Mouse (Mus musculus) liver, embryonic 14.5 days (tissue): ENCODE results near the gene Wdr46. TPM values are rescaled to one million over a fixed set of nuclear protein-coding genes. Genes with fewer than 3 reads are reported as not detected.

ENCODE experiments used
- ATAC-seq: fragments of 200-750 bp; cut with Nextera tagmentation; 2 replicates; pipeline ENCODE4 v1.8.0; 2017; ENCODE audit warnings: moderate number of reproducible peaks, mild to moderate bottlenecking, moderate library complexity; ENCODE audit not compliant: insufficient read depth
- DNase-seq, 3 experiments: peaks; one replicate each; pipeline ENCODE4 v3.0.0-alpha.2; 2012 to 2013; ENCODE audit warnings: low read depth in 3 of 3, low spot score in 3 of 3
- H3K27ac ChIP-seq: fragments of 300-500 bp; sonication (generic); 2 replicates; pipeline ENCODE4 v1.5.1; 2014; ENCODE audit warnings: moderate library complexity, mild to moderate bottlenecking, control low read depth, inconsistent platforms
- H3K27me3 ChIP-seq: fragments of 300-500 bp; sonication (generic); 2 replicates; pipeline ENCODE4 v1.6.1; 2014; ENCODE audit warnings: mild to moderate bottlenecking, low read length, moderate library complexity; ENCODE audit not compliant: control insufficient read depth, insufficient read depth
- H3K36me3 ChIP-seq: fragments of 300-500 bp; sonication (generic); replicated peaks from 2 replicates; pipeline ENCODE4 v1.6.1; 2014; ENCODE audit warnings: low read depth; ENCODE audit not compliant: control insufficient read depth, insufficient read depth
- H3K4me1 ChIP-seq, 2 experiments: fragments of 200-500 bp in 1 of 2; fragments of 300-500 bp in 1 of 2; sonication (generic) in 1 of 2; replicated peaks; 2 replicates each; pipeline ENCODE4 v1.6.1; 2012 to 2014; ENCODE audit warnings: antibody characterized with exemption in 1 of 2, inconsistent platforms in 1 of 2, low read length in 1 of 2; ENCODE audit not compliant: control insufficient read depth in 2 of 2, insufficient read depth in 2 of 2
- H3K4me2 ChIP-seq: fragments of 300-500 bp; sonication (generic); 2 replicates; pipeline ENCODE4 v1.6.1; 2014; ENCODE audit warnings: low read depth, mild to moderate bottlenecking, control low read depth, moderate library complexity
- H3K4me3 ChIP-seq, 2 experiments: fragments of 200-500 bp in 1 of 2; fragments of 300-500 bp in 1 of 2; sonication (generic) in 1 of 2; 2 replicates each; pipeline ENCODE4 v1.5.1; 2012 to 2014; ENCODE audit warnings: low read depth in 2 of 2, low read length in 2 of 2, mild to moderate bottlenecking in 2 of 2, control low read depth in 1 of 2, inconsistent platforms in 1 of 2, moderate library complexity in 1 of 2; ENCODE audit not compliant: insufficient read depth in 1 of 2
- H3K9ac ChIP-seq: fragments of 300-500 bp; sonication (generic); replicated peaks from 2 replicates; pipeline ENCODE4 v1.6.1; 2014; ENCODE audit warnings: mild to moderate bottlenecking, control low read depth, moderate library complexity
- H3K9me3 ChIP-seq: fragments of 300-500 bp; sonication (generic); 2 replicates; pipeline ENCODE4 v1.6.1; 2016; ENCODE audit warnings: low read length, mixed read lengths; ENCODE audit not compliant: control insufficient read depth
- CTCF ChIP-seq: IDR thresholded peaks from 2 replicates; pipeline ENCODE4 v1.5.1; 2016; ENCODE audit warnings: antibody characterized with exemption, low read depth, control low read depth
- EP300 ChIP-seq: IDR thresholded peaks from 2 replicates; pipeline ENCODE4 v1.6.1; 2016; ENCODE audit warnings: antibody characterized with exemption, low read depth
- WGBS: fragments of 180-500 bp; shearing (Covaris S2); extraction: QIAGEN DNeasy Blood & Tissue Kit; methylation state at CpG from one replicate; pipeline ENCODE4 v1.1.7; 2014; ENCODE audit not compliant: insufficient replicate concordance; 5-methylcytosine and 5-hydroxymethylcytosine counted together
- polyA plus RNA-seq, 2 experiments: library from polyadenylated mRNA; depleted of rRNA in 1 of 2; stranded (reverse) in 1 of 2; unstranded in 1 of 2; fragments of >200 nt; fragmentation: Nextera tagmentation in 1 of 2; extraction: Ambion mirVana in 1 of 2; gene quantifications; 2 replicates each; pipeline versions ENCODE4 v1.2.1 to v1.2.3; 2012 to 2014

Wdr46 gene
- polyA plus RNA-seq, 2 experiments = 8.0 to 18.9 TPM

DNA sequence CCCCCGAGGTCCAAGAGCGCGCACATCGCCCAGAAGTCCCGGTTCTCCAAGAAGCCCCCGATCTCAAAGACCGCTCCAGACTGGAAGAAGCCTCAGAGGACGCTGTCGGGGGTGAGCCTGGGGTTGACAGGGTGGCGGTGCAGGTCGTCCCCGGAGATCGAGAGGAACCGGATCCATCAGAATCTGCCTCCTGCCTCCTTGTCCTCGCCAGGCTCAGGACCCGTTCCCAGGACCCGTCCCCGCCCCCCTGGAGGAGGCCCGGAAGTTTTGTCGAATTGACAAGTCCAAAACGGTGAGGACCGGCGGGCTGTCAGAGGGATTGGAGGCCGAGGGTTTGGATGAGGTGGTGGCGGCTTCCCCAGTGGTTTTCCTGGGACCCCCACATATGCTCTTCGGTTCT lies 521 bp downstream of the Wdr46 start:
- H3K9ac ChIP-seq = peak overlapping the region; percentile 91
- WGBS = under 1% methylated on average over 26 of the region's 26 CpGs
- H3K4me3 ChIP-seq = peak overlapping the region; percentile 97 to 99
- H3K4me1 ChIP-seq = peaks cover 5 to 12% of the 10 kb centered on the region in 2 experiments; a peak in 3 of 4 replicates
- DNase-seq (no peak), ATAC-seq (peak; percentile 9; the same call in 1 of the 2 replicates)
- H3K27ac ChIP-seq = no peak overlapping the region
- H3K4me2 ChIP-seq = peak overlapping the region; percentile 77
- H3K36me3 ChIP-seq = no peaks in the 10 kb centered on the region; the same call in none of the 2 replicates
- H3K27me3 ChIP-seq = no peaks in the 10 kb centered on the region
- no peaks in the 10 kb centered on the region for H3K9me3 ChIP-seq
- TF ChIP-seq EP300 (no peak), CTCF (no peak)

DNA sequence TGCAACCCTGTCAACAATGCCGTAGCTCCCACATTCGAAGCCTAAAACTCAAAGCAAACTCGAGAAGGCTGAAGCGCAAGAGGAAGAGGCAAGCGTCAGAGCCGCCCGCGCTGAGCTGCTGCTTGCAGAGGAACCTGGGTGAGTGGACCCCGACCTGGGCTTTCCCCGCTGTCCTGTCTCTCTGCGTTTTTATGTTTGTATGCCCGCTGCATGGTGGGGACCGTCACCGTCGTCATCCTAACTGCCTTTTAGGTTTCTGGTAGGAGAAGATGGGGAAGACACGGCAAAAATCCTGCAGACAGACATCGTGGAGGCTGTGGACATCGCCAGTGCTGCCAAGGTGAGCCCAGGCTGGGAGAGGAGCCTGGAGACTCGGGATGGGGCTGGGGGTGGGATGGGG lies 921 bp downstream of the Wdr46 start:
- Histone ChIP-seq H3K27me3 (no peaks in the 10 kb centered on the region), H3K9me3 (no peaks in the 10 kb centered on the region), H3K9ac (peak overlapping the region; percentile 91), H3K27ac (no peak overlapping the region), H3K4me2 (peak overlapping the region; percentile 77), H3K36me3 (no peaks in the 10 kb centered on the region; the same call in none of the 2 replicates), H3K4me1 (peaks cover 5 to 12% of the 10 kb centered on the region in 2 experiments; a peak in 3 of 4 replicates), H3K4me3 (peak overlapping the region; percentile 97 to 99)
- 33% methylated on average over 19 of the region's 19 CpGs for WGBS
- DNase-seq (no peak), ATAC-seq (no peak)
- TF ChIP-seq CTCF = no peak
- TF ChIP-seq EP300 = no peak

DNA sequence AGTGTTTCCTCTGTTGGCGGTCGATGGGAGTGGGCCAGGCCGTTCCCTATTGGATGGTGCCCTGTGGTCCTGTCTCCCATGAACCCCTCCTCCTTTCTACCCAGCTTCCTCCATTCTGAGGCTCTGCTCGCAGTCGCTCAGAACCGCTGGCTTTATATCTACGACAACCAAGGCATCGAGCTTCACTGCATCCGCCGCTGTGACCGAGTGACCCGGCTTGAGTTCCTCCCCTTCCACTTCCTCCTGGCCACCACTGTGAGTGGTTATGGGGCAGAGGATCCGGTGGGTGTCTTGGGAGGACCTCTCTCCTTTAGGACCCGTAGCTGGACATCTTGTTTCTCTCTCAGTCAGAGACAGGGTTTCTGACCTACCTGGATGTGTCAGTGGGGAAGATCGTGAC lies 3.0 kb downstream of the Wdr46 start:
- H3K4me1 ChIP-seq = peaks cover 5 to 12% of the 10 kb centered on the region in 2 experiments; a peak in 3 of 4 replicates
- no peak overlapping the region for H3K27ac ChIP-seq
- no peak for ATAC-seq
- H3K9me3 ChIP-seq = no peaks in the 10 kb centered on the region
- H3K9ac ChIP-seq = no peak overlapping the region
- no peaks in the 10 kb centered on the region for H3K27me3 ChIP-seq
- H3K4me2 ChIP-seq = no peak overlapping the region
- no peak overlapping the region for H3K4me3 ChIP-seq
- 81% methylated on average over 15 of the region's 15 CpGs for WGBS
- TF ChIP-seq CTCF (no peak), EP300 (no peak)
- DNase-seq = no peak
- no peaks in the 10 kb centered on the region; the same call in none of the 2 replicates for H3K36me3 ChIP-seq

DNA sequence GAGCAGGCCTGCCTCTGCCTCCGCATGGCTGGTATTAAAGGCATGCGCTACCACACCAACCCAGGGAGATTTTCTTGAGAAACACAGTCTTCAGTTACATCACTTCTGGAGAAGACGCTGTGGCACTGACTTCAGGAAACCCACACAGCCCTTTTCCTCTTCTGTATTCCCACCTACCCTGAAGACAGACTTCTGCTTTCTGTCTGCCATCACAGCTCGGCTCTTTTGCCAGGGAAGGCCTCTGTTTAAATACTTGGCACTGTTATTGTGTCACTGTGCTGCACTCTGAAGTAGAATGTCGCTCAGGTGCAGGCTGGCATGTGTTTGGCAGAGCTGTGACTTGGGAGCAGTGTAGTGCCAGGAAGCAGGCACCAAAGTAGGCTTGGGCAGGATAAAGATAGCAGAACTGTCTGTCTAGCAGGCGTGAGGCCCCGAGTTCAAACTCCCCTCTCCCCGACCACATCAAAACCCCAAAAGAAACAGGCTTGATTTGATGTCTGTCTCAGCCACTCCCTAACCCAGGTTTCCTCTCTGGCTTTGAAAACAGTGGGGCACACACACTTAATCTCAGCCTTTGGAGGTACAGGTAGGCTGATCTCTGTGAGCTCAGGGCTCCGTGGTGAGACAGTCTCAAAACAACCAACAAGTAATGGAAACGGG lies 7.1 kb downstream of the Wdr46 start:
- no peak overlapping the region for H3K9ac ChIP-seq
- no peak for ATAC-seq
- H3K9me3 ChIP-seq = no peaks in the 10 kb centered on the region
- H3K27ac ChIP-seq = no peak overlapping the region
- no peak for DNase-seq
- TF ChIP-seq EP300 (no peak), CTCF (no peak)
- H3K4me1 ChIP-seq = peaks cover 4 to 7% of the 10 kb centered on the region in 2 experiments
- peaks cover 9% of the 10 kb centered on the region for H3K36me3 ChIP-seq
- 50% methylated on average over 10 of the region's 10 CpGs for WGBS
- H3K4me2 ChIP-seq = no peak overlapping the region
- H3K27me3 ChIP-seq = no peaks in the 10 kb centered on the region
- H3K4me3 ChIP-seq = no peak overlapping the region

DNA sequence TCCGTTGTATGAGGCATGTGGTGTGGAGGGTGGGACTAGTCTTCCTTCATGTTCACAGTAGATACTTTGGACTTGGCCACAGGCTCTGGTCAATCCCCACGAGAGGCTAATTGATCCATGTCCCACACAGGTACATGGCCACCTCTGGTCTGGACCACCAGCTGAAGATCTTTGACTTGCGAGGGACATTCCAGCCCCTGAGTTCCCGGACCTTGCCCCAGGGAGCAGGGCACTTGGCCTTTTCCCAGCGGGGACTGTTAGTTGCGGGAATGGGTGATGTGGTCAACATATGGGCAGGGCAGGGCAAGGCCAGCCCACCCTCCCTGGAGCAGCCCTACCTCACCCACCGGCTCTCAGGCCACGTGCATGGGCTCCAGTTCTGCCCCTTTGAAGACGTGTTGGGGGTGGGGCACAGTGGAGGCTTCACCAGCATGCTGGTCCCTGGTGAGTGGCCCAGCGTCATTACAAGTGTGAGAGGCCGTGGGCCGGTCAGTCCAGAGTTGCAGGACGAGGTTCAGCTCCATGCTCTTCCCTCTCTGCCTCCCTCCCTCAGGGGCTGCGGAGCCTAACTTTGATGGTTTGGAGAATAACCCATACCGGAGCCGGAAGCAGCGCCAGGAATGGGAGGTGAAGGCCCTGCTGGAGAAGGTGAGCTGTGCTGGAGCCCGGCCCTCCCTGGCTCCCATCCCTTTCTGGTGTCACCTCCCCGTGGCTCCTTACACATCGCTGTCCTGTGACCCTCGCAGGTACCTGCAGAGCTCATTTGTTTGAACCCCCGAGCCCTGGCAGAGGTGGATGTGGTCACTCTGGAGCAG lies 7.8 kb downstream of the Wdr46 start:
- no peak overlapping the region for H3K9ac ChIP-seq
- no peaks in the 10 kb centered on the region for H3K27me3 ChIP-seq
- 76% methylated on average over 22 of the region's 22 CpGs for WGBS
- no peak overlapping the region for H3K4me2 ChIP-seq
- H3K4me1 ChIP-seq = peaks cover 7 to 14% of the 10 kb centered on the region in 2 experiments
- H3K4me3 ChIP-seq = no peak overlapping the region
- H3K9me3 ChIP-seq = no peaks in the 10 kb centered on the region
- no peak overlapping the region for H3K27ac ChIP-seq
- H3K36me3 ChIP-seq = peaks cover 16% of the 10 kb centered on the region
- no peak for TF ChIP-seq CTCF
- TF ChIP-seq EP300 = no peak
- no peak for DNase-seq
- ATAC-seq = no peak
